Mouse (Mus musculus): ENCODE data around the gene Tescl.

The Tescl gene

DNA sequence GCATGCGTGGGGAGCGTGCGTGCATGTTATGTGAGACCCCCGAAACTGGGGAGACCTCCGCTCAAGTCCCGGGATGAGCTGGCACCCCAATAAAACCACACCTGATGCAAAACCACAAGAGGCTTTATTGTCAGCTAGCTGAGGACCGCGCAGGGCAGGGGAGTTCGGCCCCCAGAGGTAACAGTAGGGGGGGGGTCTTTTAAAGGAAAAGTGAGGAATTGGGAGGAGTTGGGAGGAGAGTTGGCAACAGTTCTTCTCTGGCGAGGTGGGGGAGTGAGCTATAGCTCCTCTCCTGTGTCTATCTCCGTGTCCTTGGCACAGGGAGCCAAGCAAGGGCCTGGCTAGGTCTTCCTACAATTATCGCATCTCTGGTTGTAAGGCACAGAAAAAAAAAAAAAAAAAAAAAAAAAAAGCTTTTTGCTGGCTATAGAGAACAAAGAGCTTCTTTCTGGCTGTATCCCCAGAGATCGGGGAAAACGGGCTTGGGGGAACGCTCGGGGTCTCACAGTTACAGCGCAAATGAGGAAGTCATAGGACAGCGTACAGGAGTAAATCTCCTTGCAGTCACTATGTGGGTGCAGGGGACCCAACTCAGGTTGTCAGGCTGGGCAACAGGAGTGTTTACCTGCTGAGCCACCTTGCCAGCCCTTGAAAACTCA is 33.8 kb downstream of the Tescl start:
- DNase-seq (ENCODE audit: low read depth, low spot score), result peak; percentile 40

DNA sequence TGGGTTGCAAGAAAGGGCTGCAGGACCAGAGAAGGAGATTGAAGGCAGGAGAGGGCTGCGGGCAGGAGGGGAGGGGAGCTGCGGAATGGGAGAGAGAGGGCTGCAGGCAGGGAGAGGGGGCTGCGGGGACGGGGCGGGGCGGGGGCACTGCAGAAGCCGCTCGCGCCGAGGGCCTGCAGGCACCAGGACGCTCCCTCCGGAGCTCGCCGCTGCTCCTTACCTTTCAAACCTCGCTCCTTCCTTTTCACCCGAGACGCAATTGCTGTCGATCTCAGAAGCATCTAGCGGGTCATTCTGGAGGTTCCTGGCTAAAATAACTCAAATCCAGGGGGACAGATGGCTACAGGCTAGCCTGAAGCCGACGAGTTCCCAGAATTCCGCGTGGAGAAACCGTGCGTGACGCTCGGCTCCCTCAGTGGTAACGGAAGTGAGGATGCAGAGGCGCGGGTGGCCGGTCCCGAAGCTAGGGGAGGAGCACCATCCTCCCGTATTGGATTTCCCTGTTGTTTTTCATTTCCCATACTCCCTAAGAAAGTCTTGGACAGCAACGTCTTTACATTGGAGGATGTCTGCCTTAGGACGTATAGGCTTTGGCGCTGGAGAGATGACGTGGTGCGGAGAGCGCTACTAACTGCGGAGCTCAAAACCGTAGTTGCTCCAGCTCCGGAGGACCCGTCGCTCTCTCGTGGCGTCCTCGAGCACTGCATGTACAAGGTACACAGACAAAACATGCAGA is 34.6 kb downstream of the Tescl start:
- DNase-seq (ENCODE audit: low read depth, low spot score), result peak; percentile 98

DNA sequence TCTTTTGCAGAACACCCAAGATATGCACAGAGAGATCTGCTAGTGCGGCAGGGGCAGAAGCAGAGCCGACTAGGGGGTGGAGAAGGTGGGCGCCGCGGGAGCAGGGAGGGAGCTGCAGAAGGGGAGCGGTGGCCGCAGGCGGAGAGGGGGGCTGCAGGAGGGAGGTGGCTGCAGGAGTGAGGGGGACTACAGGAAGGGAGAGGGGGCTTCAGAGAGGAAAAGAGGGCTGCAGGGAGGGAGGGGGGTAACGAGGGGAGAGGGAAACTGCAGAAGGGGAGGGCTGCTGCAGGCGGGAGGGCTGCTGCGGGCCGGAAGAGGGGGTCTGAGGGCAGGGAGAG is 35.1 kb downstream of the Tescl start:
- DNase-seq (ENCODE audit: low read depth, low spot score), result peak; percentile 11

DNA sequence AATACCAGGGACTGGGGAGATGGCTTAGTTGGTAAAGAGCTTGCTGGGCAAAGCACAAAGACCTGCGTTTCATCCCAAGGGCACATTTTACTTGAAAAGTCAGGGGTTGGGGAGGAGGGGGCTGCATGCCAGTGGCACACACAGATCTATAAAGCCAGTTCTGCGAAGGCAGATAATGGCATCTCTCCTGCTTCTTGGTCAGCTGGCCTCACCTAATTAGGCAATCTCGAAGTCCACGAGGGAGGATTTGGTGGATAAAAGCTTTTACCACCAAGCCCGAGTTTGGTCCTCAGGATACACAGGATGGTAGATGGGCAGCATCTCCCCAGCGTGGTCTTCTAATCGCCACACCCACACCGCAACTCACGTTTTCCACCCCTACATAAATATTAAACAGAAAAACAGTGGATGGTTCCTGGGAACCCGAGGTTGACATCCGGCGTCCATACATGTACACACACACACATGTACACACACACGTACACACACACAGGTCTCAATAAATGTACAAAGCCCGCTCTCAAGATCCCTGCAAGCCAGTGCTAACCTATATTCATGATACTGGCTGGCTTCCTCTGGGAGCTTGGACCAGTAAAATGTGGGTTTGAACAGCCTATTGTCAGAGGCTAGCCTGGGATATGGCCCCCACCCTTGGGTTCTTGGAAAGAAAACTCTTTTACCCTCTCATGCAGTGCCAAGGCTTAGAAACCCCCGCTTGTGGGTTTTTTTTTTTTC is 36.2 kb downstream of the Tescl start:
- no peak for DNase-seq (ENCODE audit: low read depth, low spot score)

DNA sequence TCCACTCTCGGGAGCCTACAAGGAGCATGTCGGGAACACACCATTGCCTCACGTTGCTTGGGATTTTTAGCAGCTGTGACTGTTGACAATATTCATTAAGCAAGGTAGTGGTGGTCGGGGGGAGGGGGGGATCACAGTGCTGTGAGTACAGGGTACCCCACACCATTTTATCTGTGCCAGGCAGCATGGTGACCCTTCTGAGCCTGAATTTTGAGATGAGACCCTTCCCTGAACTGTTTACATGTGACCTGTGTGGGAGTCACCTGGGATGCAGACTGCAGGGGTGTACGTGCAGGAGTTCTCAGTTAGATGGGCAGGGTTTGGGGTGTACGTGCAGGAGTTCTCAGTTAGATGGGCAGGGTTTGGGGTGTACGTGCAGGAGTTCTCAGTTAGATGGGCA is 37.4 kb downstream of the Tescl start:
- no peak for DNase-seq (ENCODE audit: low read depth, low spot score)

DNA sequence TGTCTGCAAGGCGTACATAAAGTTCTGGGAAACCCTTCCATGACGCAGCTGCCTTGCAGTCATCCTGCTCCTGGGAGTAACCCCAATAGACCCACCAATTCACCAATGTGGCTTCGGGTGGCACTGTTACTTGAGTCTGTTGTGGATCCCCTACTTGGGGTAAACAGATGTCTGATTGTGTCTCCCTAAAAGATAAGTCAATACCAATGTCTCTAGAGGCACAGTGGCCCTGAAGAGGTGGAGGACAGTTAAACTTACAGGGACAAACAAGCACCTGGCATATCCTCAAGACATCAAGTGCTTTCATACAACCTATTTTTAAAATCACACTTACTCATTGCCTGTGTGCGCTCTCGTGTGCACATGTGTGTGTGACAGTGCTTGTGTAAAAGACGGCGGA is 38.4 kb downstream of the Tescl start:
- DNase-seq (ENCODE audit: low read depth, low spot score), result no peak

DNA sequence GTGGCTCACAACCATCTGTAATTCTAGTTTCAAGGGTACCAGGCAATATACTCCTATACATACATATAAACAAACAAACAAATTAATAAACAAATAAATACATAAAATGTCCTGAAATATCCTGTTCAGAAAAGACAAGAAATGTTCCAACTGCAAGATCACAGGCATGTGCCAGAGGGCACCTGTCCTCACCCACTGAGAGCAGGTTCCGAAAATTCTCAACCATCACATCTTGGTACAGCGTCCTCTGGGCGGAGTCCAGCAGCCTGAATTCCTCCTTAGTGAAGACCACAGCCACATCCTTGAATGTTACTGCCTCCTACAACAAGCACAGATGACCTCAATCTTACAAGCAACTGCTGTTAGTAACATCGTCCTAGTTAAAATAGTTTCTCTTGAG is 39.0 kb downstream of the Tescl start:
- no peak for DNase-seq (ENCODE audit: low read depth, low spot score)

DNA sequence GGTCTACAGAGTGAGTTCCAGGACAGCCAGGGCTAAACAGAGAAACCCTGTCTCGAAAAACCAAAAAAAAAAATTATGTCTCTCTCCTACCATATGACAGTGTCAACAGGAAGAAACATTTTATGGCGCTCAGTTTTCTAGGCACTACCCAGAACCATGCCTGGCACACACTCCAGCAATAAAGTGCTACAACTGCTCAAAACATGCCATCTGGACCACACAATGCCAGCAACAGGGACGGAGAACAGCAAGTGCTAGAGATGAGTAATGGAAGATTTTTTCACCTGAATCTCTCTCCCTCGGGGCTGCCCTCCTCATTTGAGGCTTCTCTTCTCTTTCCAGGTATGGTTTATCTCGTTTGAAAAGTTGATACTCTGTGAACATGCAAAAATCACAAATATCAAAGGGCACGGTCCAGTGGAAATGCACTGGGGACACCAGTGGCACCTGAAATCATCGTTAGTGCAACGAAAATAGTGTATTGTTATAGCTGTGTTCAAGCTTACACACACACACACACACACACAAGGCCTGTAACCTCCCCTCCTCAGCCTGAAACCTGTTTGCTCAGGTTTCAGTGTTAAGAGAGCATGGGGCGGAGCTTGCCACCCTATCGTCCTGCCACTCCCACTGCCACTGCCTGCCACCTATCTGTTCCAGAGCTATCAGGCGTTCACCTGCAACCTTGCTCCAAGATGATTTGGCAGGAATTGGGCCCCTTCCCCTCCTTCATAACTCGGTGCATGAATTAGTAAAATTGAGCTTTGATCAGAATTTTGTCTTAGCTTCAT is 40.5 kb downstream of the Tescl start:
- peak; percentile 39 for DNase-seq (ENCODE audit: low read depth, low spot score)

DNA sequence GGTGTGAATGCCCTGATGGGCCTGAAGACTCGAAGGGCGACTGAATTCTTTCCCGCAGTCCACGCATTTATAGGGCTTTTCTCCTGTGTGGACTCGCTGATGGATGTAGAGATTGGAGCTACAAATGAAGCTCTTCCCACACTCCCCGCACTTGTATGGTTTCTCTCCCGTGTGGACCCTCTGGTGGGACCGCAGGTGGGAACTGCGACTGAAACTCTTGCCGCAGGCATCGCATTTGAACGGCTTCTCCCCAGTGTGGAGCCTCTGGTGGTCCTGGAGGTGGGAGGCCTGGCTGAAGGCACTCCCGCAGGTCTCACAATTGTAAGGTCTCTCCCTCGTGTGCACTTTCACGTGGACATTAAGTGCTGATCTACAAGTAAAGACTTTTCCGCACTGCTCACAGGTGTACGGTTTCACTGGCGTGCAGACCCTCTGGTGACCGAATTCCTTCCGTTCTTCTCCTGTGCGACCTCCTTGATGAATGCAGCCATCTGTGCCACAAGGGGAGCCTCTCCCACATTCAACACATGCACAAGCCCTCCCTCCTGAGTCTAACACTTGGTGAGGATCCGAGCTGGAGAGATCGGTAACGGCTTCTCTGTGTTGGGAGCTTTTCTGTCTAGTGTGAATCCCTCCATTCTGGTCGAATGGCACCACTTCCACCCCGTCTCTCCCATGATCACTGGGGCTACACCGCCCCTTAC is 42.2 kb downstream of the Tescl start:
- DNase-seq (ENCODE audit: low read depth, low spot score), result no peak

DNA sequence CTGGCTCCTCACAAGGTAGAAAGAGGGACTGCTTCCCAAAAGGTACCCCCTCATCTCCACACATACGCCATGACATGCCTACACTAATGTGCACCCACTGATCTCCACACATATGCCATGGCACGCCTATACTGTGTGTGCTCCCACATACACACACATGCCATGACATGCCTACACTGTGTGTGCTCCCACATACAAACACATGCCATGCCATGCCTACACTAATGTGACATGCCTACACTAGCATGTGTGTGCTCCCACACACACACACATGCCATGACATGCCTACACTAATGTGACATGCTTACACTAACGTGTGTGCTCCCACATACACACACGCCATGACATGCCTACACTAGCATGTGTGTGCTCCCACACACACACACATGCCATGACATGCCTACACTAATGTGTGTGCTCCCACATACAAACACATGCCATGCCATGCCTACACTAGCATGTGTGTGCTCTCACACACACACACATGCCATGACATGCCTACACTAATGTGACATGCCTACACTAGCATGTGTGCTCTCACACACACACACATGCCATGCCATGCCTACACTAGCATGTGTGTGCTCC is 43.5 kb downstream of the Tescl start:
- DNase-seq (ENCODE audit: low read depth, low spot score), result no peak

DNA sequence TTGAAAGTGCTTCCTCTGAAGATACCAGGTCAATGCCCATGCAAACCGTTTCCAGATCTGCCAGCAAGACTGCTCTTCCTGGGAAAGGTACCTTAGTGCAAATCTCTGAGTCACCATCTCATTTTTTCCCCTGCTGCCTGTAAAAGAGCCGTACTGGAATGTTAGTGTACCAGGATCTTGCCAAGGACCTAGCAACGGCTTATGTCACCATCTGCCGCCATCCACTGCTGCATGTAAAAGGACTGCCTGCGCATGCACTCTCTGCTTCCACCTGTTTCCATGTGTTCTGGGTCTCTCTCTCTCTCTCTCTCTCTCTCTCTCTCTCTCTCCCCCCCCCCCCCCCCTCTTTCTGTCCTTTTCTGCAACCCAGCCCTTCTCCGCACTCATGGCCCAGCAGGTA is 45.2 kb downstream of the Tescl start:
- peak; percentile 89 for DNase-seq (ENCODE audit: low read depth, low spot score)

DNA sequence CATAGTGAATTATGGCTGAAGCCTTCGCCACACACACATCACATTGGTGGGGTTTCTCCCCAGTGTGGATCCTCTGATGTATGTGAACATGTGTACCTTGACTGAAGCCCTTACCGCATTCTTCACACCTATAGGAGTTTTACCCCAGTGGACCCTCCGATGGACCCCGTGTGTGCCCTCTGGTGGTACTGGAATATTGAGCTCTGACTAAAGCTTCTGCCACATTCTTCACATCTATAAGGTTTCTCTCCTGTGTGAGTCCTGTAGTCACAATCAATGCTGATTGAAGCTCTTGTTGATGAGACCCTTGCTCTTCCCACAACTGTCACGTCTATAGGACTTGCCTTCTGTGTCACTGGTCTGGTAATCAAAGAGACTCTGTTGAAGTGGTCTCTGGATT is 46.1 kb downstream of the Tescl start:
- DNase-seq (ENCODE audit: low read depth, low spot score), result no peak

DNA sequence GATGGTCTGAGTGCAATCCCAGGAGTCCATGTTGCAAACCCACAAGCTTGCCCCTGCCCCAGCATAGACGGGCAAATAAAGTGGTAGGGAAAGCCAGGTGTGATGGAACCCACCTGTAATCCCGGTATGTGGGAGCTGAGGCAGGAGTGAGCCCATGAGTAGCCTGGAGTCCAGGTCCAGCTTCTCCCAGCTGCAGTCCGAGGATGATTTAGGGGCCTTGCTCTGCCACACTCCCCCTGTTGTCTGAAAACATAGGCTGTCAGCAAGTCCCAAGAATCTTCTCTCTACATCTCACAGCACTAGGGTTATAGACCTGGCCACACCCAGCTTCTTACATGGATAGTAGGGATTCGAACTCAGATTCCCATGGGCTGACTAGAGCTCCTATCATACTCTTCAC is 46.8 kb downstream of the Tescl start:
- DNase-seq (ENCODE audit: low read depth, low spot score), result no peak

DNA sequence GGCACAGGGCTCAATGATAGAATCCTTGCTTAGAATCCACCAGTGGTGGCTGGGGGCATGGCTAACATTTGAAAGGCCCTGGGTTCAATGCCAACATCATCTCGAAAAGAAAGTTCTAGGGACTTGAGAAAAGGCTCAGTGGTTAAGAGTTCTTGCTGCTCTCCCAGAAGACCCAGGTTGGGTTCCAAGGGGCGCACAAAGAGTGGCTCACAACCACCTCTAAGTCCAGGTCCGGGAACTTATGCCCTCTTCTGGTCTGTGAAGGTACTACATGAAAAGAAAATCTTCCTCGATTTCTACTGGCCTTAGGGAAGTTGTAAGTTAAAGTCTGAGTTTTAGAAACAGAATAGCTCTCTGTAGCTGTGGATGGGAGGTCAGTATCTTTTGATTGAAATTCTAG is 47.6 kb downstream of the Tescl start:
- DNase-seq (ENCODE audit: low read depth, low spot score), result no peak
